Mouse (Mus musculus) c-Kit-positive CD71-positive TER-119-positive erythroid progenitor cells, embryonic 14.5 days (primary cell): ENCODE data around the gene Kcnip3.
A peak's percentile ranks its signal among the peaks of the same experiment; 100 is the strongest.

ENCODE experiments used
- DNase-seq: peaks from one replicate; pipeline ENCODE4 v3.0.0-alpha.2; 2013; ENCODE audit warnings: low spot score

Gene Kcnip3

GRCm38 (mm10) chr2:127518273-127518672 is 3.6 kb downstream of the Kcnip3 start:
- DNase-seq = no peak

GRCm38 (mm10) chr2:127517081-127517480 is 4.8 kb downstream of the Kcnip3 start:
- no peak for DNase-seq

- no peak for DNase-seq
Observed at GRCm38 (mm10) chr2:127514380-127515124, 7.3 kb downstream of the Kcnip3 start.

GRCm38 (mm10) chr2:127513244-127513643 is 8.7 kb downstream of the Kcnip3 start:
- DNase-seq = no peak

- no peak for DNase-seq
Observed at GRCm38 (mm10) chr2:127511426-127511825, 10.5 kb downstream of the Kcnip3 start.

- no peak for DNase-seq
Observed at GRCm38 (mm10) chr2:127507967-127508660, 13.8 kb downstream of the Kcnip3 start.

GRCm38 (mm10) chr2:127507077-127507774 is 14.7 kb downstream of the Kcnip3 start:
- peak; percentile 52 for DNase-seq

- DNase-seq = no peak
Observed at GRCm38 (mm10) chr2:127506131-127506632, 15.7 kb downstream of the Kcnip3 start.

GRCm38 (mm10) chr2:127505196-127505595 is 16.7 kb downstream of the Kcnip3 start:
- no peak for DNase-seq

GRCm38 (mm10) chr2:127503751-127504549 is 17.9 kb downstream of the Kcnip3 start:
- no peak for DNase-seq

- DNase-seq = peak; percentile 48
Observed at GRCm38 (mm10) chr2:127501061-127501460, 20.8 kb downstream of the Kcnip3 start.

- no peak for DNase-seq
Observed at GRCm38 (mm10) chr2:127498750-127499149, 23.1 kb downstream of the Kcnip3 start.

GRCm38 (mm10) chr2:127496321-127496720 is 25.6 kb downstream of the Kcnip3 start:
- no peak for DNase-seq

GRCm38 (mm10) chr2:127484476-127485170 is 37.3 kb downstream of the Kcnip3 start:
- no peak for DNase-seq

- no peak for DNase-seq
Observed at GRCm38 (mm10) chr2:127483001-127483400, 38.9 kb downstream of the Kcnip3 start.

- no peak for DNase-seq
Observed at GRCm38 (mm10) chr2:127482533-127482911, 39.4 kb downstream of the Kcnip3 start.

- DNase-seq = no peak
Observed at GRCm38 (mm10) chr2:127481841-127482532, 39.9 kb downstream of the Kcnip3 start.

- DNase-seq = no peak
Observed at GRCm38 (mm10) chr2:127479763-127480162, 42.1 kb downstream of the Kcnip3 start.

- DNase-seq = no peak
Observed at GRCm38 (mm10) chr2:127479210-127479609, 42.7 kb downstream of the Kcnip3 start.

- DNase-seq = no peak
Observed at GRCm38 (mm10) chr2:127472279-127472678, 49.6 kb downstream of the Kcnip3 start.

GRCm38 (mm10) chr2:127471281-127471680 is 50.6 kb downstream of the Kcnip3 start:
- no peak for DNase-seq
